Mouse (Mus musculus): ENCODE data around the gene Cdsn. TPM values are rescaled to one million over a fixed set of nuclear protein-coding genes. Genes with fewer than 3 reads are reported as not detected.
A peak's percentile ranks its signal among the peaks of the same experiment; 100 is the strongest.

The Cdsn gene
- 106 and 139 TPM in 2 replicates for polyA plus RNA-seq (2015; fragmentation: Nextera tagmentation; extraction: Ambion mirVana)

GRCm38 (mm10) chr17:35551881-35552414 lies at the start of gene Cdsn:
TSS of gene Cdsn (plus strand) at chr17:35552128.
- WGBS: 76% methylated on average over 10 of the region's 10 CpGs
- no peaks in the 10 kb centered on the region for H3K9me3 ChIP-seq (ENCODE audit: control insufficient read depth, low read length)
- H3K27ac ChIP-seq (replicated peaks): peak within 1 kb of the TSS; percentile 35; the same call in 1 of the 2 replicates
- no peak for TF ChIP-seq EP300 (optimal IDR thresholded peaks at IDR 0.05)
- no peak for TF ChIP-seq CTCF (IDR thresholded peaks at IDR 0.05; ENCODE audit: low read depth)
- no peaks in the 10 kb centered on the region for H3K27me3 ChIP-seq (ENCODE audit: control insufficient read depth, insufficient read depth, low read length)
- DNase-seq (ENCODE audit: low spot score) (no peak), ATAC-seq (ENCODE audit: low FRiP score, low TSS enrichment) (no peak)
- H3K9ac ChIP-seq (ENCODE audit: low read length): peak within 1 kb of the TSS; percentile 13; the same call in 1 of the 2 replicates
- no peaks in the 10 kb centered on the region for H3K4me1 ChIP-seq (replicated peaks; ENCODE audit: control insufficient read depth, insufficient read depth)
- no peak within 1 kb of the TSS for H3K4me2 ChIP-seq (replicated peaks; ENCODE audit: low read depth)
- H3K36me3 ChIP-seq (ENCODE audit: control insufficient read depth, insufficient read depth, low read length): no peaks in the 10 kb centered on the region
- H3K4me3 ChIP-seq (ENCODE audit: low read depth, low read length): no peak within 1 kb of the TSS

- Histone ChIP-seq H3K27ac (replicated peaks) (no peak overlapping the region), H3K36me3 (ENCODE audit: control insufficient read depth, insufficient read depth, low read length) (no peaks in the 10 kb centered on the region), H3K9me3 (ENCODE audit: control insufficient read depth, low read length) (no peaks in the 10 kb centered on the region), H3K4me1 (replicated peaks; ENCODE audit: control insufficient read depth, insufficient read depth) (no peaks in the 10 kb centered on the region), H3K9ac (ENCODE audit: low read length) (no peak overlapping the region), H3K4me2 (replicated peaks; ENCODE audit: low read depth) (no peak overlapping the region), H3K27me3 (ENCODE audit: control insufficient read depth, insufficient read depth, low read length) (no peaks in the 10 kb centered on the region), H3K4me3 (ENCODE audit: low read depth, low read length) (no peak overlapping the region)
- TF ChIP-seq CTCF (IDR thresholded peaks at IDR 0.05; ENCODE audit: low read depth) (no peak), EP300 (optimal IDR thresholded peaks at IDR 0.05) (no peak)
- WGBS: 18% methylated on average over 6 of the region's 6 CpGs
- no peak for DNase-seq (ENCODE audit: low spot score)
- ATAC-seq (ENCODE audit: low FRiP score, low TSS enrichment): no peak
Measured at GRCm38 (mm10) chr17:35502226-35502625, 49.7 kb upstream of the Cdsn start.

- no peak overlapping the region for H3K4me2 ChIP-seq (replicated peaks; ENCODE audit: low read depth)
- TF ChIP-seq EP300 (optimal IDR thresholded peaks at IDR 0.05): no peak
- TF ChIP-seq CTCF (IDR thresholded peaks at IDR 0.05; ENCODE audit: low read depth): no peak
- WGBS: 61% methylated on average over 5 of the region's 5 CpGs
- no peaks in the 10 kb centered on the region for H3K27me3 ChIP-seq (ENCODE audit: control insufficient read depth, insufficient read depth, low read length)
- H3K4me1 ChIP-seq (replicated peaks; ENCODE audit: control insufficient read depth, insufficient read depth): no peaks in the 10 kb centered on the region
- H3K27ac ChIP-seq (replicated peaks): no peak overlapping the region
- DNase-seq (ENCODE audit: low spot score) (no peak), ATAC-seq (ENCODE audit: low FRiP score, low TSS enrichment) (no peak)
- H3K36me3 ChIP-seq (ENCODE audit: control insufficient read depth, insufficient read depth, low read length): no peaks in the 10 kb centered on the region
- H3K9ac ChIP-seq (ENCODE audit: low read length): no peak overlapping the region
- no peaks in the 10 kb centered on the region for H3K9me3 ChIP-seq (ENCODE audit: control insufficient read depth, low read length)
- no peak overlapping the region for H3K4me3 ChIP-seq (ENCODE audit: low read depth, low read length)
Measured at GRCm38 (mm10) chr17:35502762-35503161, 49.2 kb upstream of the Cdsn start.

GRCm38 (mm10) chr17:35503849-35504248 lies 48.1 kb upstream of the Cdsn start:
- TF ChIP-seq EP300 (optimal IDR thresholded peaks at IDR 0.05): no peak
- TF ChIP-seq CTCF (IDR thresholded peaks at IDR 0.05; ENCODE audit: low read depth): no peak
- no peak overlapping the region for H3K27ac ChIP-seq (replicated peaks)
- no peak for DNase-seq (ENCODE audit: low spot score)
- H3K4me3 ChIP-seq (ENCODE audit: low read depth, low read length): no peak overlapping the region
- WGBS: 40% methylated on average over 5 of the region's 5 CpGs
- H3K9ac ChIP-seq (ENCODE audit: low read length): no peak overlapping the region
- no peak for ATAC-seq (ENCODE audit: low FRiP score, low TSS enrichment)
- H3K4me1 ChIP-seq (replicated peaks; ENCODE audit: control insufficient read depth, insufficient read depth): no peaks in the 10 kb centered on the region
- no peaks in the 10 kb centered on the region for H3K9me3 ChIP-seq (ENCODE audit: control insufficient read depth, low read length)
- H3K36me3 ChIP-seq (ENCODE audit: control insufficient read depth, insufficient read depth, low read length): no peaks in the 10 kb centered on the region
- no peak overlapping the region for H3K4me2 ChIP-seq (replicated peaks; ENCODE audit: low read depth)
- no peaks in the 10 kb centered on the region for H3K27me3 ChIP-seq (ENCODE audit: control insufficient read depth, insufficient read depth, low read length)

GRCm38 (mm10) chr17:35504628-35505481 lies 47.1 kb upstream of the Cdsn start:
- H3K4me2 ChIP-seq (replicated peaks; ENCODE audit: low read depth): no peak overlapping the region
- no peak overlapping the region for H3K4me3 ChIP-seq (ENCODE audit: low read depth, low read length)
- no peak overlapping the region for H3K9ac ChIP-seq (ENCODE audit: low read length)
- no peak for TF ChIP-seq CTCF (IDR thresholded peaks at IDR 0.05; ENCODE audit: low read depth)
- no peak for TF ChIP-seq EP300 (optimal IDR thresholded peaks at IDR 0.05)
- DNase-seq (ENCODE audit: low spot score) (no peak), ATAC-seq (ENCODE audit: low FRiP score, low TSS enrichment) (no peak)
- H3K4me1 ChIP-seq (replicated peaks; ENCODE audit: control insufficient read depth, insufficient read depth): no peaks in the 10 kb centered on the region
- no peaks in the 10 kb centered on the region for H3K27me3 ChIP-seq (ENCODE audit: control insufficient read depth, insufficient read depth, low read length)
- no peaks in the 10 kb centered on the region for H3K36me3 ChIP-seq (ENCODE audit: control insufficient read depth, insufficient read depth, low read length)
- no peaks in the 10 kb centered on the region for H3K9me3 ChIP-seq (ENCODE audit: control insufficient read depth, low read length)
- no peak overlapping the region for H3K27ac ChIP-seq (replicated peaks)
- WGBS: 48% methylated on average over 8 of the region's 8 CpGs

- TF ChIP-seq EP300 (optimal IDR thresholded peaks at IDR 0.05) (no peak), CTCF (IDR thresholded peaks at IDR 0.05; ENCODE audit: low read depth) (no peak)
- ATAC-seq (ENCODE audit: low FRiP score, low TSS enrichment) (peak; percentile 33; the same call in 1 of the 2 replicates), DNase-seq (ENCODE audit: low spot score) (no peak)
- Histone ChIP-seq H3K27ac (replicated peaks) (no peak within 1 kb of the TSS), H3K9me3 (ENCODE audit: control insufficient read depth, low read length) (no peaks in the 10 kb centered on the region), H3K36me3 (ENCODE audit: control insufficient read depth, insufficient read depth, low read length) (no peaks in the 10 kb centered on the region), H3K27me3 (ENCODE audit: control insufficient read depth, insufficient read depth, low read length) (no peaks in the 10 kb centered on the region), H3K9ac (ENCODE audit: low read length) (no peak within 1 kb of the TSS), H3K4me3 (ENCODE audit: low read depth, low read length) (no peak within 1 kb of the TSS), H3K4me2 (replicated peaks; ENCODE audit: low read depth) (no peak within 1 kb of the TSS), H3K4me1 (replicated peaks; ENCODE audit: control insufficient read depth, insufficient read depth) (no peaks in the 10 kb centered on the region)
- 64% methylated on average over 13 of the region's 13 CpGs for WGBS
Measured at GRCm38 (mm10) chr17:35505776-35506175, 46.2 kb upstream of the Cdsn start, which contains the start of gene Pou5f1. TSS of gene Pou5f1 (plus strand) at chr17:35506018.
